ENCODE assay signal across 8 mouse cellular contexts in genomic region chr6:73367616-73368015, GRCm38 (mm10).
A peak's percentile ranks its signal among the peaks of the same experiment; 100 is the strongest.
DNase-seq lines count a peak whose midpoint lies in the region; ATAC-seq and TF ChIP-seq lines count a peak whose summit lies in the region.

No protein-coding gene starts in this region.

- ATAC-seq in heart, embryonic 16.5 days (replicated peaks; ENCODE audit: extremely low read depth, insufficient read depth, low FRiP score), result peak; percentile 60; the same call in 1 of the 2 replicates
- no peak for ATAC-seq in liver, embryonic 13.5 days (ENCODE audit: low read depth)
- ATAC-seq in neural tube, embryonic 13.5 days (ENCODE audit: low read depth), result peak; percentile 75; the same call in 1 of the 2 replicates

- peaks cover 19% of the 10 kb centered on the region for H3K4me1 ChIP-seq in E14TG2a.4 (replicated peaks; ENCODE audit: low read depth, low read length)
- peaks cover 13% of the 10 kb centered on the region for H3K4me1 ChIP-seq in forebrain, embryonic 10.5 days
- H3K4me1 ChIP-seq in heart, embryonic 16.5 days (ENCODE audit: control insufficient read depth, insufficient read depth, low read length), result no peaks in the 10 kb centered on the region
- H3K4me1 ChIP-seq in liver, embryonic 13.5 days (replicated peaks), result no peaks in the 10 kb centered on the region
- peaks cover 14% of the 10 kb centered on the region for H3K4me1 ChIP-seq in neural tube, embryonic 13.5 days (replicated peaks)

- no peaks in the 10 kb centered on the region for H3K36me3 ChIP-seq in E14TG2a.4 (ENCODE audit: insufficient read depth, low read length)
- H3K36me3 ChIP-seq in forebrain, embryonic 10.5 days (replicated peaks), result no peaks in the 10 kb centered on the region
- H3K36me3 ChIP-seq in heart, embryonic 16.5 days (ENCODE audit: control insufficient read depth, insufficient read depth), result no peaks in the 10 kb centered on the region
- H3K36me3 ChIP-seq in liver, embryonic 13.5 days, result no peaks in the 10 kb centered on the region
- no peaks in the 10 kb centered on the region for H3K36me3 ChIP-seq in neural tube, embryonic 13.5 days

- peak overlapping the region; percentile 57 for H3K4me2 ChIP-seq in heart, embryonic 16.5 days (ENCODE audit: low read depth, low read length)
- H3K4me2 ChIP-seq in liver, embryonic 13.5 days, result no peak overlapping the region
- H3K4me2 ChIP-seq in neural tube, embryonic 13.5 days, result peak overlapping the region; percentile 45; the same call in 1 of the 2 replicates

- peak; percentile 69 for TF ChIP-seq CTCF in E14TG2a.4 (conservative IDR thresholded peaks at IDR 0.05; ENCODE audit: low read length)

- no peak overlapping the region for H3K9ac ChIP-seq in heart, embryonic 16.5 days (ENCODE audit: low read length)
- no peak overlapping the region for H3K9ac ChIP-seq in liver, embryonic 13.5 days
- H3K9ac ChIP-seq in neural tube, embryonic 13.5 days, result no peak overlapping the region

- no peak overlapping the region for H3K27ac ChIP-seq in forebrain, embryonic 10.5 days
- no peak overlapping the region for H3K27ac ChIP-seq in heart, embryonic 16.5 days (ENCODE audit: low read length)
- H3K27ac ChIP-seq in liver, embryonic 13.5 days, result no peak overlapping the region
- no peak overlapping the region for H3K27ac ChIP-seq in neural tube, embryonic 13.5 days (replicated peaks)

- peaks cover 19% of the 10 kb centered on the region for H3K27me3 ChIP-seq in E14TG2a.4 (ENCODE audit: insufficient read depth, low read length)
- peaks cover 25% of the 10 kb centered on the region for H3K27me3 ChIP-seq in forebrain, embryonic 10.5 days (ENCODE audit: poor library complexity, severe bottlenecking)
- peaks cover 7% of the 10 kb centered on the region; the same call in 1 of the 2 replicates for H3K27me3 ChIP-seq in heart, embryonic 16.5 days (ENCODE audit: control insufficient read depth, insufficient read depth, low read length)
- H3K27me3 ChIP-seq in liver, embryonic 13.5 days, result peaks cover 11% of the 10 kb centered on the region
- H3K27me3 ChIP-seq in neural tube, embryonic 13.5 days, result peaks cover 10% of the 10 kb centered on the region

- 8% methylated on average over 5 of the region's 5 CpGs for WGBS in forebrain, embryonic 10.5 days
- 2% methylated on average over 5 of the region's 5 CpGs for WGBS in heart, embryonic 16.5 days
- WGBS in liver, embryonic 13.5 days (ENCODE audit: insufficient replicate concordance), result 4% methylated on average over 5 of the region's 5 CpGs
- 8% methylated on average over 5 of the region's 5 CpGs for WGBS in neural tube, embryonic 13.5 days

- DNase-seq in c-Kit-positive CD71-negative TER-119-negative erythroid progenitor cells, embryonic 14.5 days (ENCODE audit: low read depth), result peak; percentile 65
- DNase-seq in forebrain, embryonic 10.5 days (ENCODE audit: extremely low spot score, low spot score), result peak; percentile 67
- peak; percentile 70 to 88 for DNase-seq in kidney, postnatal 25 days
- peak; percentile 26 for DNase-seq in liver, embryonic 13.5 days
- peak; percentile 64 for DNase-seq in testis, postnatal 14 days (ENCODE audit: low spot score)

- H3K9me3 ChIP-seq in E14TG2a.4 (ENCODE audit: low read length), result no peaks in the 10 kb centered on the region
- no peaks in the 10 kb centered on the region for H3K9me3 ChIP-seq in forebrain, embryonic 10.5 days
- H3K9me3 ChIP-seq in heart, embryonic 16.5 days (replicated peaks; ENCODE audit: control insufficient read depth, low read length), result no peaks in the 10 kb centered on the region
- no peaks in the 10 kb centered on the region for H3K9me3 ChIP-seq in liver, embryonic 13.5 days (replicated peaks)
- H3K9me3 ChIP-seq in neural tube, embryonic 13.5 days, result no peaks in the 10 kb centered on the region

- H3K4me3 ChIP-seq in E14TG2a.4 (replicated peaks; ENCODE audit: low read length), result no peak overlapping the region
- no peak overlapping the region for H3K4me3 ChIP-seq in forebrain, embryonic 10.5 days
- peak overlapping the region; percentile 26 for H3K4me3 ChIP-seq in heart, embryonic 16.5 days (ENCODE audit: low read length)
- H3K4me3 ChIP-seq in liver, embryonic 13.5 days (replicated peaks), result no peak overlapping the region
- H3K4me3 ChIP-seq in neural tube, embryonic 13.5 days, result no peak overlapping the region

Comparison
In these comparisons a context has a peak if more than half of its experiments do, and no peak if none do; other contexts are left out.
1. DNase-seq: peak in every context shown above with its lines; median percentile 79 in kidney, postnatal 25 days; 67 in forebrain, embryonic 10.5 days; 65 in c-Kit-positive CD71-negative TER-119-negative erythroid progenitor cells, embryonic 14.5 days; 64 in testis, postnatal 14 days; 26 in liver, embryonic 13.5 days.